20 mouse cellular contexts compared by ENCODE assay signal in the genomic region with DNA sequence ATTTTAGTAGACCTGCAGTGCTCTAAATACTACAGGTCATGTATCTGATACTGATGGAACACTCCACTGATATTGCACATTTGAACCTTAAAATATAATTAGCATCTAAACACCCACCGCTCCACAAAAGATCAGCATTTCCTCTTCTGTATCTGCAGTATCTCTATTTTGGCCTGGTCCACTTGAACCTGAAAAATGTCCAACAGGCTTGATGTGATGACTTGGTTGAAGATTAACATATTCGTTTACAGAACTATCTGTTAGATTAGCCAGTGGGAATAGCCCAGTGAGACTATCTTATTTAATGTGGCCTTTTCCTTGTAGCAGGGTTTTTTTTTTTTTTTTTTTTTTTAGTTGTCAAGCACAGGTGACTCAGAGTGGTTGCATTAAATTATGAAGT.
DNase-seq lines count a peak whose midpoint lies in the region; TF ChIP-seq lines count a peak whose summit lies in the region.
"Had no signal": no experiment of that assay in that cellular context is flagged by ENCODE, and none has a peak within 500 bp of the region (broad histone marks: within the 10 kb centered on the region; RNA-seq: fewer than 3 reads in every experiment).

No protein-coding gene starts in this region.

- H3K27me3 ChIP-seq in kidney, adult 2 months (replicated peaks; ENCODE audit: control insufficient read depth, insufficient read depth, low read length) = no peaks in the 10 kb centered on the region
- H3K27me3 ChIP-seq in CH12.LX (replicated peaks) = no peaks in the 10 kb centered on the region
- H3K27me3 ChIP-seq: Patski had no signal

- TF ChIP-seq EP300 in CH12.LX (IDR thresholded peaks at IDR 0.05; ENCODE audit: low read length) = no peak

- no peaks in the 10 kb centered on the region for H3K36me3 ChIP-seq in kidney, adult 2 months (ENCODE audit: control insufficient read depth, insufficient read depth, low read length)
- H3K36me3 ChIP-seq in CH12.LX (replicated peaks in 1 of 2; ENCODE audit: control insufficient read depth in 1 of 2, insufficient read depth in 1 of 2, low read length in 1 of 2) = no peaks in the 10 kb centered on the region
- H3K36me3 ChIP-seq: G1E had no signal

- H3K9me3 ChIP-seq in CH12.LX (replicated peaks; ENCODE audit: low read length) = peaks cover 3% of the 10 kb centered on the region

- 54% methylated on average over 2 of the region's 2 CpGs for WGBS in kidney, adult 2 months

- H3K9ac ChIP-seq in CH12.LX (ENCODE audit: insufficient read depth, low read depth) = no peak overlapping the region; the same call in 1 of the 2 replicates

- peak overlapping the region; percentile 50; the same call in 1 of the 2 replicates for H3K4me2 ChIP-seq in CH12.LX (ENCODE audit: insufficient read depth, low read depth, poor library complexity, severe bottlenecking)

- in situ Hi-C loops in CH12.LX (cut with MboI; ENCODE audit: low pct_ligation_motif_present, low pct_unique_long_range_greater_than_20kb, low sequenced_read_pairs) = no loop called here

- H3K79me2 ChIP-seq in CH12.LX (replicated peaks; ENCODE audit: control insufficient read depth, extremely low read depth, insufficient read depth, poor library complexity, severe bottlenecking) = no peaks in the 10 kb centered on the region

- no peak for TF ChIP-seq CTCF in kidney, adult 2 months (conservative IDR thresholded peaks at IDR 0.05; ENCODE audit: insufficient read depth, insufficient read length, low read depth, low read length)
- no peak for TF ChIP-seq CTCF in CH12.LX (conservative IDR thresholded peaks at IDR 0.05 in 1 of 2, IDR thresholded peaks at IDR 0.05 in 1 of 2; ENCODE audit: low read depth in 2 of 2, low read length in 2 of 2)

- H3K4me3 ChIP-seq in kidney, adult 2 months (ENCODE audit: insufficient read depth, low read depth, low read length) = no peak overlapping the region
- H3K4me3 ChIP-seq in CH12.LX (replicated peaks in 1 of 3; ENCODE audit: low read depth in 2 of 3, low read length in 2 of 3, poor library complexity in 1 of 3) = no peak overlapping the region

- H3K27ac ChIP-seq in kidney, adult 2 months (ENCODE audit: insufficient read depth, low read depth, low read length) = no peak overlapping the region
- H3K27ac ChIP-seq in CH12.LX (ENCODE audit: insufficient read depth, low read depth) = no peak overlapping the region

- TF ChIP-seq POLR2A in kidney, adult 2 months (IDR thresholded peaks at IDR 0.05; ENCODE audit: low read depth, low read length) = no peak
- TF ChIP-seq POLR2A in CH12.LX (IDR thresholded peaks at IDR 0.05; ENCODE audit: low read depth, low read length) = no peak

- DNase-seq in kidney, adult 11 months = peak; percentile 6
- DNase-seq in kidney, postnatal 14 days = no peak
- DNase-seq in kidney, adult 2 months = peak; percentile 64
- no peak for DNase-seq in kidney, adult 8-10 months
- DNase-seq in kidney, adult 9 months = peak; percentile 60
- DNase-seq in kidney, postnatal 36 days = no peak
- DNase-seq in CH12.LX (ENCODE audit: extremely low read depth) = no peak
- no peak for DNase-seq in urinary bladder, postnatal 25 days (ENCODE audit: low spot score)
- DNase-seq: adrenal gland, adult 2 months; adrenal gland, adult 8-10 months; adrenal gland, postnatal 10 days; adrenal gland, postnatal 14 days; adrenal gland, postnatal 25 days; adrenal gland, postnatal 36 days; B cell, adult 2 months; cerebellum, adult 11 months; cerebellum, adult 11-12 months; cerebellum, adult 18-20 months had no signal

- peaks cover 6% of the 10 kb centered on the region; the same call in 1 of the 2 replicates for H3K4me1 ChIP-seq in kidney, adult 2 months (ENCODE audit: control insufficient read depth, insufficient read depth, low read length)
- H3K4me1 ChIP-seq in CH12.LX (ENCODE audit: control insufficient read depth in 1 of 2, insufficient read depth in 2 of 2) = no peaks in the 10 kb centered on the region

- no peak for TF ChIP-seq RAD21 in CH12.LX (IDR thresholded peaks at IDR 0.05; ENCODE audit: low read depth, low read length)

- dilution Hi-C loops in CH12.LX (cut with MboI; ENCODE audit: extremely low pct_ligation_motif_present, extremely low pct_unique_long_range_greater_than_20kb, low sequenced_read_pairs) = no loop called here

TF ChIP-seq in CH12.LX, 34 proteins besides CTCF, POLR2A, EP300 and RAD21:
- TF ChIP-seq ZNF384 (IDR thresholded peaks at IDR 0.05; ENCODE audit: low read depth, low read length) = peak; percentile 41; the same call in 1 of the 2 replicates
- no peak for TF ChIP-seq JUND (conservative IDR thresholded peaks at IDR 0.05; ENCODE audit: low read depth, low read length)

Comparison
In these comparisons a context has a peak if more than half of its experiments do, and no peak if none do; other contexts are left out.
1. DNase-seq: peak in kidney, adult 11 months (single experiment), kidney, adult 2 months (single experiment) and kidney, adult 9 months (single experiment); none in kidney, postnatal 14 days (single experiment), kidney, adult 8-10 months (0 of 2), kidney, postnatal 36 days (0 of 2), CH12.LX (single experiment) and urinary bladder, postnatal 25 days (single experiment).